ENCODE assay signal across 8 mouse cellular contexts in the genomic region with DNA sequence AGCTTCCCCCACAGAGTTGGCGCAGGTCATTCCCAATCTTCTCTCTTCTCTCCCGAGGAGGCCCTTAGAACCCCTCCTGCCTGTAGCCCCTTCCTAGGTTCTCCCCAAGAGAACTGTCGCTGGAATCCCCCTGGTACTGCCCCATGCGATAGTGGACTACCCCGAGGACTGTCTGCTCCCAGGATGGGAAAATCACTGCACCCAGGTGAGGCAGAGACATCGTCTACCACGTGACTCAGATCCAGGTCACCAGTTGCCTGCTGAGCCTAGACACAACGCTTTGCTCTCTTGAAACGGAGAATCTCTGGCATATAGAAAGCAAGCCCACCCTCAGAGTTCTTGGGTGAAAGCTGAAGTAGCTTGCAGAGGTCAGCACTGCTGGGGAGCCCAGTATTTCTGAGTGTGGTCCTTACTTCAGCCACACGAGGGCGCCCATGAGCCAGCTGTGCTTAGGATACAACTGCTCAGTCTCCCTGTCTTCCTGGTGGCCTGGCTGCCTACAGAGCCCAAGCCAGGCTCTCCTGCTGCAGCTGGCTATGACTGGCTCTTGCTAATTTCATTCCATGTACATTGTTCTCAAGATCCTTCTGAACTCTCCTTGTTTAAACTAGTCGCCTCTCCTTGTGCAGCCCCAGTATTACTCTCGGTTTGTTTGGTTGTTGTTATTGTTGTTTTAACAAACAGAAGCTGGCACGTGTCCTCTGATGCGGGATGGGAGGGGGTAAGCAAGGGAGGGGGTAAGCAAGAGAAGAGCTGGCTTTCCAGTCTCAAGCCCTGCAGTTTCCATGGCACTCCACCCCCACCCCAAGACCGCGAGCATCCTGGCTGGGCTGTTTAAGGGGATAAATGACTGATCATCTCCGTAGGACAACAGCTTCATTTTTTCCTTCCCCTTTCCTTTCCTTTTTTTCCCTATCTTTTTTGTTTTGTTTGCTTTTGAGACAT. TPM values are rescaled to one million over a fixed set of nuclear protein-coding genes. Genes with fewer than 3 reads are reported as not detected.
DNase-seq lines count a peak whose midpoint lies in the region; TF ChIP-seq lines count a peak whose summit lies in the region.

No protein-coding gene starts in this region.

- H3K79me2 ChIP-seq in macrophage (ENCODE audit: inconsistent target), result no peaks in the 10 kb centered on the region

- intact Hi-C loops in gastrocnemius, adult 2 months (cut with DNase I), result no loop called here

- WGBS in macrophage (ENCODE audit: missing documents), result 58% methylated on average over 17 of the region's 18 CpGs

- no peak overlapping the region for H3K27ac ChIP-seq in gastrocnemius, adult 2 months
- peak overlapping the region; percentile 96 for H3K27ac ChIP-seq in macrophage

- TF ChIP-seq CTCF in gastrocnemius, adult 2 months (IDR thresholded peaks at IDR 0.05), result peak; percentile 98; the same call in 1 of the 2 replicates

- peak; percentile 83 for DNase-seq in R1 (ENCODE audit: low read depth, low spot score)
- peak; percentile 81 to 83 for DNase-seq in cerebellum, postnatal 36 days
- DNase-seq in gastrocnemius, adult 2 months, result peak; percentile 85
- peak; percentile 20 for DNase-seq in hindlimb bud, embryonic 11.5 days (ENCODE audit: extremely low spot score, low read depth, low spot score)
- DNase-seq in left cerebral cortex, adult 18-20 months (ENCODE audit: low spot score in 2 of 2), result peak; percentile 89 to 90
- peak; percentile 85 for DNase-seq in right cerebral cortex, adult 18-20 months
- DNase-seq in urinary bladder, postnatal 14 days (ENCODE audit: low spot score), result peak; percentile 85

- no peaks in the 10 kb centered on the region for H3K36me3 ChIP-seq in macrophage (ENCODE audit: inconsistent target)

- no peak overlapping the region for H3K4me3 ChIP-seq in gastrocnemius, adult 2 months
- no peak overlapping the region for H3K4me3 ChIP-seq in macrophage (ENCODE audit: inconsistent target)

RNA-seq across cellular contexts. Expression of a gene that starts 9.5 kb away (rescaled TPM):
- 1 to 10 TPM; 1.9 TPM for total RNA-seq in gastrocnemius, adult 2 months (2021)
- total RNA-seq in left cerebral cortex, adult 18-20 months (2021), result 10 to 100 TPM; 10.1 to 10.4 TPM
- total RNA-seq in macrophage (2018; cell fraction: chromatin; rRNA removed), result 1,000 to 10,000 TPM in 7 of 26 experiments, 100 to 1,000 TPM in 19; 198 to 1,124 (median 784) TPM
- 100 to 1,000 TPM; 130 to 274 (median 205) TPM for total RNA-seq in macrophage (2018; cell fraction: cytosol; rRNA removed)
- total RNA-seq in macrophage (2018; cell fraction: nucleus; rRNA removed), result 100 to 1,000 TPM; 127 to 775 (median 373) TPM
- 240 to 319 TPM (median 275 TPM) in 3 replicates for polyA plus RNA-seq in macrophage (2018)

RNA-seq across cellular contexts. Expression of a gene that starts 14.7 kb away (rescaled TPM):
- 1 to 10 TPM; 1.4 to 1.7 TPM for total RNA-seq in gastrocnemius, adult 2 months (2021)
- total RNA-seq in left cerebral cortex, adult 18-20 months (2021), result 1 to 10 TPM; 2.9 to 4.6 TPM
- 100 to 1,000 TPM in 15 of 26 experiments, 10 to 100 TPM in 11; 32.8 to 268 (median 126) TPM for total RNA-seq in macrophage (2018; cell fraction: chromatin; rRNA removed)
- total RNA-seq in macrophage (2018; cell fraction: cytosol; rRNA removed), result 100 to 1,000 TPM; 202 to 920 (median 428) TPM
- 100 to 1,000 TPM in 18 of 26 experiments, 10 to 100 TPM in 8; 52.1 to 327 (median 189) TPM for total RNA-seq in macrophage (2018; cell fraction: nucleus; rRNA removed)
- polyA plus RNA-seq in macrophage (2018), result 169 to 717 TPM (median 258 TPM) in 3 replicates

RNA-seq across cellular contexts. Expression of a gene that starts 42.8 kb away (rescaled TPM):
- total RNA-seq in gastrocnemius, adult 2 months (2021), result under 1 TPM in 1 of 2 experiments, not detected in 1; 0.05 TPM
- total RNA-seq in left cerebral cortex, adult 18-20 months (2021), result 10 to 100 TPM; 22.1 to 25.2 TPM
- total RNA-seq in macrophage (2018; cell fraction: chromatin; rRNA removed), result not detected
- total RNA-seq in macrophage (2018; cell fraction: cytosol; rRNA removed), result not detected
- total RNA-seq in macrophage (2018; cell fraction: nucleus; rRNA removed), result not detected
- not detected in 3 replicates for polyA plus RNA-seq in macrophage (2018)

RNA-seq across cellular contexts. Expression of a gene that starts 56.1 kb away (rescaled TPM):
- total RNA-seq in gastrocnemius, adult 2 months (2021), result 1 to 10 TPM; 2.7 to 7.6 TPM
- 1 to 10 TPM in 1 of 2 experiments, under 1 TPM in 1; 0.84 to 1.3 TPM for total RNA-seq in left cerebral cortex, adult 18-20 months (2021)
- total RNA-seq in macrophage (2018; cell fraction: chromatin; rRNA removed), result 1 to 10 TPM in 11 of 26 experiments, under 1 TPM in 12, not detected in 3; 0.38 to 6.8 (median 0.99) TPM
- 1 to 10 TPM; 2.4 to 6.5 (median 4.2) TPM for total RNA-seq in macrophage (2018; cell fraction: cytosol; rRNA removed)
- total RNA-seq in macrophage (2018; cell fraction: nucleus; rRNA removed), result 1 to 10 TPM; 1.3 to 5.2 (median 2.9) TPM
- polyA plus RNA-seq in macrophage (2018), result 2.9 to 6.5 TPM (median 3.7 TPM) in 3 replicates

Comparison
In these comparisons a context has a peak if more than half of its experiments do, and no peak if none do; other contexts are left out.
1. DNase-seq: peak in every context shown above with its lines; median percentile 90 in left cerebral cortex, adult 18-20 months; 85 in gastrocnemius, adult 2 months; 85 in right cerebral cortex, adult 18-20 months; 85 in urinary bladder, postnatal 14 days; 83 in R1; 82 in cerebellum, postnatal 36 days; 20 in hindlimb bud, embryonic 11.5 days.
2. RNA of a gene that starts 42.8 kb away (total RNA-seq): 22.1 to 25.2 TPM in left cerebral cortex, adult 18-20 months; 0.05 TPM in gastrocnemius, adult 2 months; every median in the first group is over 10 times any median in the second.